Mouse (Mus musculus) neural tube, embryonic 14.5 days (tissue): Measurements from ENCODE around the gene Msln. TPM values are rescaled to one million over a fixed set of nuclear protein-coding genes. Genes with fewer than 3 reads are reported as not detected.

ENCODE experiments used
- ATAC-seq: fragments of 200-750 bp; cut with Nextera tagmentation; 2 replicates; pipeline ENCODE4 v1.8.0; 2017; ENCODE audit warnings: low read depth, mild to moderate bottlenecking, moderate TSS enrichment, moderate library complexity
- H3K27ac ChIP-seq: fragments of 300-500 bp; sonication (generic); 2 replicates; pipeline ENCODE4 v1.5.1; 2014; ENCODE audit warnings: low read depth, mild to moderate bottlenecking, control low read depth, low read length, moderate library complexity, mixed read lengths
- H3K27me3 ChIP-seq: fragments of 300-500 bp; sonication (generic); 2 replicates; pipeline ENCODE4 v1.6.1; 2014; ENCODE audit warnings: low read length; ENCODE audit not compliant: control insufficient read depth, insufficient read depth
- H3K36me3 ChIP-seq: fragments of 300-500 bp; sonication (generic); 2 replicates; pipeline ENCODE4 v1.6.1; 2014; ENCODE audit warnings: low read length, mixed read lengths; ENCODE audit not compliant: control insufficient read depth, insufficient read depth
- H3K4me1 ChIP-seq: fragments of 300-500 bp; sonication (generic); 2 replicates; pipeline ENCODE4 v1.6.1; 2014; ENCODE audit warnings: low read length; ENCODE audit not compliant: control insufficient read depth, insufficient read depth
- H3K4me2 ChIP-seq: fragments of 300-500 bp; sonication (generic); 2 replicates; pipeline ENCODE4 v1.6.1; 2014; ENCODE audit warnings: mild to moderate bottlenecking, low read depth, low read length, control low read depth
- H3K4me3 ChIP-seq: fragments of 300-500 bp; sonication (generic); 2 replicates; pipeline ENCODE4 v1.5.1; 2014; ENCODE audit warnings: low read depth, low read length, control low read depth, mixed read lengths
- H3K9ac ChIP-seq: fragments of 300-500 bp; sonication (generic); replicated peaks from 2 replicates; pipeline ENCODE4 v1.6.1; 2014; ENCODE audit warnings: low read depth, mild to moderate bottlenecking, control low read depth, low read length, mixed read lengths
- H3K9me3 ChIP-seq: fragments of 300-500 bp; sonication (generic); 2 replicates; pipeline ENCODE4 v1.6.1; 2016; ENCODE audit warnings: low read length; ENCODE audit not compliant: control insufficient read depth
- WGBS: fragments of 180-500 bp; shearing (Covaris S2); extraction: QIAGEN DNeasy Blood & Tissue Kit; methylation state at CpG from one replicate; pipeline ENCODE4 v1.1.7; 2014; 5-methylcytosine and 5-hydroxymethylcytosine counted together
- polyA plus RNA-seq: library from polyadenylated mRNA; unstranded; fragments of >200 nt; fragmentation: Nextera tagmentation; extraction: Ambion mirVana; gene quantifications from 2 replicates; pipeline ENCODE4 v1.2.1, GENCODE M21; 2014

Msln gene
- 1.5 TPM in 1 of 2 replicates, not detected in the other for polyA plus RNA-seq

DNA sequence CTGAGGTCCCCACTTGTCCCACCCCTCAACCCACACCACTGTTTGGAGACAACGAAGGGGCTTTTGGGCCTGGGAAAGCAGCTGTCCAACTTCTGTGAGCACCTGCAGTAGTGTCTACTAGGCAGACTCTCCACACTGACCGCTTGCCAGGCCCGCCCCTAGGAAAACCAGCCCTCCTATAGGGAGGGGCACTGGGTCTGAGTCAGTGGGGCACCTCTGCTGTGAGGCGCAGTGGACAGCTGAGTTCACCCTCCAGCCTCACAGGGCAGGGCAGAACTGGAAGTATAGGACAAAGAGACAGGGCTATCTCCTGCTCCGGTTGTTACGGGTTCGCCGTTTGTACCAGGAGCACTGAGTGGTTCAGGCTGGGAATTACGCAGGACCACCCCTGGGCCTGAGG lies at the start of gene Msln:
Msln (minus strand) TSS at position 138 of the 400 bp plus-strand sequence.
- H3K27me3 ChIP-seq: no peaks in the 10 kb centered on the region
- no peak within 1 kb of the TSS for H3K9ac ChIP-seq
- no peaks in the 10 kb centered on the region for H3K36me3 ChIP-seq
- H3K9me3 ChIP-seq: no peaks in the 10 kb centered on the region
- H3K4me1 ChIP-seq: 0 out of 2 replicates have a peak, but pooled peaks cover 3% of the 10 kb centered on the region
- WGBS: 87% methylated on average over 9 of the region's 9 CpGs
- no peak within 1 kb of the TSS for H3K27ac ChIP-seq
- no peak within 1 kb of the TSS for H3K4me3 ChIP-seq
- ATAC-seq: no peak
- H3K4me2 ChIP-seq: no peak within 1 kb of the TSS

DNA sequence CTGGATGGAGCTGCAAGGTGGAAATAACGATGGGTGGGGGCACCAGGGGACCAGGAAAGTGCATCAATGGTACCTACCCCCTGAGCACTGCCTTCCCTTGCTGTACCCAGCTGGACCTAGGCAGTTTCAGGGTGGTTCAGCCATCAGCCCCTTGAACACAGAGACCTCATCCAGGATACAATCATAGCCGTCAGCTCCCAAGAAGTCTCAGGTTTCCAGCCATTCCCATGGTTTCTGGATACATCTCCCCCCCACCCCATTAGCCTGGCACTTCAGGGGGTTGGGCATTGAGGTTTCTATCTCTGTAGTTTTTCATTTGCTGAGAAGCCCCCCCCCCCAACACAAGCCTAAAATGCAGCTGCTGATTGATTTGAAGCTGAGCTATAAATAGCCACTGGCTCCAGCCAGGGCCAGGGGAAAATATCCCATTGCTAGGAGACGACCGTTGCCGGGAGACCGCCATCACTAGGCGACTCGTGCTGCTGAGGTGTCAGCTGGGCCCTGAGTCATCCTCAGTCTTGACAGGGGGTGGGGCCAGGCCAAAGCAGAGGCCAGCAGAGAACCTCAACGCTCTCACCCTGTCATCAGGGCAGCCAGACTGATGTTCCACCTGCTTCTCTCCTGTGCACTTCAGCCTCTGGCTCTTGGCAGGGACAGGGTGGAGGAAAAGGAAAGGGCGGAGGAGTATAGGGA lies 48.8 kb upstream of the Msln start:
- Histone ChIP-seq H3K9me3 (no peaks in the 10 kb centered on the region), H3K4me2 (peak overlapping the region; percentile 19; the same call in 1 of the 2 replicates), H3K27me3 (no peaks in the 10 kb centered on the region), H3K36me3 (no peaks in the 10 kb centered on the region), H3K4me3 (no peak overlapping the region), H3K9ac (peak overlapping the region; percentile 1; the same call in 1 of the 2 replicates), H3K4me1 (peaks cover 13% of the 10 kb centered on the region), H3K27ac (peak overlapping the region; percentile 73)
- 9% methylated on average over 10 of the region's 10 CpGs for WGBS
- ATAC-seq: peak; percentile 89

DNA sequence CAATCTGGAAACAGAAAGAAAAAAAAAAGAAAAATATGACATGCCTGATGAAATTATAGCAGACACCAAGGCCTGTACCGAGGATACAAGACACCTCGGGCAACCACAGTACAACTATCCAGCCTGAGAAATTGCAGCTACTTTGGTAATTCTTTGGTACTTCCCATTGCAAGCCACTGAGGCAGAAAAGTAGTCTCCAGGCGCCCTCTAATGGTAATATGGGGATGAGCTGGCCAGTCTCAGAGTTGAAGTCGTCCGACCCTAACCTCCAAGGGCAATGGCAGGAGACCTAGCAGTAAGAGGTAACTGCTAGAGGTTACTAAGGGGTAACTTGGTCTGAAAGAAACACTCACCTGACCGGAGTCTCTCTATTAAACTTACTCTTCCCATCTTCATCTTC lies 46.9 kb upstream of the Msln start:
- Histone ChIP-seq H3K4me2 (no peak overlapping the region), H3K4me3 (no peak overlapping the region), H3K9me3 (no peaks in the 10 kb centered on the region), H3K27me3 (no peaks in the 10 kb centered on the region), H3K36me3 (no peaks in the 10 kb centered on the region), H3K27ac (no peak overlapping the region), H3K4me1 (peaks cover 22% of the 10 kb centered on the region), H3K9ac (no peak overlapping the region)
- no peak for ATAC-seq
- 8% methylated on average over 6 of the region's 6 CpGs for WGBS

DNA sequence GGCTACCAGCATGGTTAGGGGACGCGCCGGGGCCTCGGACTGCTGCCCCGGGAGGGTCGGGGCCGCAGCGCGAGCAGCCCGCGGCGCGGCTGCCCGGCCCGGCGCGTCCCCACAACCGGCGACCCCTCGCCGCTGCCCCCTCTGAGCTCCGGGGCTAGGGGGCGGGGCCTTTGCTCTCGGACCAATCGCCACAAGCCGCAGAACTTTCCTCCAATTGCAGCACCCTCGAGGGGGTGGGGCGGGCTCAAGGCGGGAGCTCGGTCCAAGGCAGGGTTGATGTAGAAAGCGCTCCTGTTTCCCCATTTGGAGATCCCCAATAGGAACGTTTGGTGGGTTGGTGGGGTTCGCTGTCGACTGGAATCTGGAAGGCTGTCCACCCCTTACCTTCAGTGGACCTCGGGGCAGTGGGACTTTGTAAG lies 42.8 kb upstream of the Msln start, which contains the start of gene Metrn:
Metrn (minus strand) TSS at position 186 of the 419 bp plus-strand sequence.
- peak; percentile 75; the same call in 1 of the 2 replicates for ATAC-seq

DNA sequence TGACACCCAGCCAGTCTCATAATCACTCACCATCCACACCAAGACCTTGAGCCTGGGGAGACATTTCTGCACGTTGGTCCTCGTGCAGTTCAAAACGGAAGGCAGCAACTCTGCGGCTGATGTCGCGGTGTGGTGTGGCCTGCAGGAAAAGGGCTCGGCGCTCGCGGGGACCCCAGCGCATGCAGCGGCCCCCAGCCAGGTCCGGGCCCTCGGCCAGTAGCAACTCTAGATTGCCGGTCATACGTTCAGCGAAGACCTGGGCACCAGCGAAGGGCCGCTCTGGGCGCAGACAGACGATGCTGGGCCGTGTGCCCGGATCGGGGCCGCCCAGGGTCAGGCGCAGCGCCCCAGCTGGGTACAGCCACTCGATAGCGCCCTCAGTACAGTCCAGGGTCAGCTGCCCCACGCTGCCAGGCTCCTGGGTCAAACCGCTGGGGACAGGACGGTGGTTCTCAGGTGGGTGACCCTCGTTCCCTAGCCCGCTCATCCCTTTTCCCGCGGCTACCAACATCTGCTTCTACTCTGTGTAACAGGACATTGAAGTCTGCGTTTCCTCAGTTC lies 42.1 kb upstream of the Msln start:
- Histone ChIP-seq H3K4me3 (peak overlapping the region; percentile 49), H3K4me2 (peak overlapping the region; percentile 69), H3K9ac (peak overlapping the region; percentile 44), H3K4me1 (peaks cover 26% of the 10 kb centered on the region), H3K9me3 (no peaks in the 10 kb centered on the region), H3K27me3 (no peaks in the 10 kb centered on the region), H3K36me3 (no peaks in the 10 kb centered on the region), H3K27ac (peak overlapping the region; percentile 50)
- ATAC-seq: no peak
- under 1% methylated on average over 37 of the region's 37 CpGs for WGBS

More for the DNA sequence above, 42.8 kb upstream of the Msln start, which contains the start of gene Metrn:
- Histone ChIP-seq H3K36me3 (no peaks in the 10 kb centered on the region), H3K9ac (peak within 1 kb of the TSS; percentile 44), H3K4me1 (peaks cover 22% of the 10 kb centered on the region), H3K4me3 (peak within 1 kb of the TSS; percentile 49), H3K9me3 (no peaks in the 10 kb centered on the region), H3K27me3 (no peaks in the 10 kb centered on the region), H3K4me2 (peak within 1 kb of the TSS; percentile 69), H3K27ac (peak within 1 kb of the TSS; percentile 50)
- WGBS: 0% methylated on average over 33 of the region's 35 CpGs

DNA sequence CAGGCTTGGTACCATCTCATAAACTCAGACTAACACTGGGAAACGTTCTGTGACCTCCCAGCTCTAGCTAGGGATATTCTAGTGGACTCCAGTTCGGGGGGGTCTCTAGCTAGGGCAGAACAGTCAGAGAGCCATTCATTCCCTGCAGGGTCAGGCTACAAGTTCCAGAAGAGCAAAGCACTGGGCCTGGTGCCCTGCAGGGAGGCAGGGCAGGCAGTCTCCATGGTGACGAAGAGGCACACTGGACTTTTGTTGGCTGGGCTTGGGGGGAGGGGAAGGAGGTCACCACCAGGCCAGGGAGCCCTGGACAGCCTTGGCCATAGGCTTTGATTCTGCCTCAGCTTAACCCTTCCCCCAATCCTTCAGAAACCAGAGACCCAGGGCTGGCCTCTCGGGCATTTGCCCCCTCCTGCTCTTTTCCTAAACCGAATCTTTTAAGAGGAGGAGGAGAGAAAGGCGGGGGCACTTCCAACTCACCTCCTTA lies 41.5 kb upstream of the Msln start, which contains the start of gene AC134908.4:
AC134908.4 (minus strand) TSS at position 51 of the 484 bp plus-strand sequence.
- no peaks in the 10 kb centered on the region for H3K9me3 ChIP-seq
- peak within 1 kb of the TSS; percentile 57 for H3K27ac ChIP-seq
- peak within 1 kb of the TSS; percentile 44 for H3K9ac ChIP-seq
- H3K4me1 ChIP-seq: peaks cover 32% of the 10 kb centered on the region
- 8% methylated on average over 6 of the region's 6 CpGs for WGBS
- peak within 1 kb of the TSS; percentile 69 for H3K4me2 ChIP-seq
- H3K27me3 ChIP-seq: no peaks in the 10 kb centered on the region
- H3K4me3 ChIP-seq: peak within 1 kb of the TSS; percentile 49
- no peaks in the 10 kb centered on the region for H3K36me3 ChIP-seq
- ATAC-seq: peak; percentile 12; the same call in 1 of the 2 replicates

DNA sequence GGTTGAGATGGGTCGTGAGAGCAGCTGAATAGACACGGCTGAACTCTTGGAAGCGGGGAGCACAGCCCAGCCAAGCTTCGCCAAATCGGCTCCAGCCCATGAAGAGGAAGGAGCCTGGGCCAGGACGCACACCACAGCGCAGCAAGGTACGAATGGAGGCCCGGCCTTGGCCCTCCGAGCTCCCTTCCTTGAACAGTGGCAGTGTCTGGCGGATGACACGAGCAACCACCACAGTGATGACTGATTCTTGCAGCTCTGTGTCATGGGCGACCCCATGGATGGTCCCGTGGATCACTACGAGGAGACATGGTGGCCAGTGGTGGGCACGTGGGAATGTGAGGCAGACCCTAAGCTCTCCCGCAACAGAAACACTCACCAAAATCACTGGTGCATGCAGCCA lies 40.8 kb upstream of the Msln start:
- WGBS: 42% methylated on average over 17 of the region's 17 CpGs
- Histone ChIP-seq H3K4me3 (peak overlapping the region; percentile 20), H3K9ac (0 out of 2 replicates have a peak overlapping the region, but pooled peaks have one; percentile 44), H3K4me2 (peak overlapping the region; percentile 69), H3K27ac (peak overlapping the region; percentile 57), H3K36me3 (no peaks in the 10 kb centered on the region), H3K27me3 (no peaks in the 10 kb centered on the region), H3K4me1 (peaks cover 34% of the 10 kb centered on the region), H3K9me3 (no peaks in the 10 kb centered on the region)
- ATAC-seq: no peak

DNA sequence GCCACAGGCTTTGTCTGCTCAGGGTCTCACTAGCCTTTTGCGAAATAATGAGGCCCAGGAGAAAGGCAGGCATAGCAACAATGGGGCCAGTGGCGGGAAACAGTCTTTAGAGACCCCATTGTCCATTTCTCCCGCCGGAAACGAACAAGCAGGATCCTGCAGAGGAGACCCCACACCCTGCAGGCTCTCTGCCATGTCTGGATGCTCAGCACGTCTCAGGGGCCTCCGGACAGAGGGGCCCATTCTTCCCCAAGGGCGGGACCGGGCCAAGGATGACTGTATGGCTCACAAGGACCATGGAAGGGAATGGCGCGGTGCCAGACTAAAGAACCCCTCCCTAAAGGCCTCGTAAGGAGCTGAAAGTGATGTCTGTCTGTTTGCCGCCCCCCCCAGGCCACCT lies 40.0 kb upstream of the Msln start:
- Histone ChIP-seq H3K27me3 (no peaks in the 10 kb centered on the region), H3K9ac (no peak overlapping the region), H3K9me3 (no peaks in the 10 kb centered on the region), H3K4me1 (peaks cover 34% of the 10 kb centered on the region), H3K4me2 (peak overlapping the region; percentile 69; the same call in 1 of the 2 replicates), H3K36me3 (no peaks in the 10 kb centered on the region; the same call in 1 of the 2 replicates), H3K4me3 (no peak overlapping the region), H3K27ac (peak overlapping the region; percentile 17; the same call in 1 of the 2 replicates)
- WGBS: 17% methylated on average over 13 of the region's 13 CpGs
- ATAC-seq: no peak
